Mouse (Mus musculus) hindbrain, embryonic 16.5 days (tissue): ENCODE measurements around the gene Pik3ca. TPM values are rescaled to one million over a fixed set of nuclear protein-coding genes. Genes with fewer than 3 reads are reported as not detected.

Experiments
- ATAC-seq: fragments of 200-750 bp; cut with Nextera tagmentation; 2 replicates; pipeline ENCODE4 v1.8.0; 2017; ENCODE audit warnings: moderate TSS enrichment, moderate library complexity
- H3K27ac ChIP-seq: fragments of 300-500 bp; sonication (generic); 2 replicates; pipeline ENCODE4 v1.5.1; 2014; ENCODE audit warnings: low read depth, mild to moderate bottlenecking, control low read depth, low read length, moderate library complexity
- H3K27me3 ChIP-seq: fragments of 300-500 bp; sonication (generic); replicated peaks from 2 replicates; pipeline ENCODE4 v1.6.1; 2014; ENCODE audit warnings: low read length; ENCODE audit not compliant: control insufficient read depth, insufficient read depth
- H3K36me3 ChIP-seq: fragments of 300-500 bp; sonication (generic); 2 replicates; pipeline ENCODE4 v1.6.1; 2014; ENCODE audit warnings: mild to moderate bottlenecking, low read length, moderate library complexity, mixed read lengths; ENCODE audit not compliant: control insufficient read depth, insufficient read depth
- H3K4me1 ChIP-seq: fragments of 300-500 bp; sonication (generic); 2 replicates; pipeline ENCODE4 v1.6.1; 2014; ENCODE audit warnings: low read depth, low read length; ENCODE audit not compliant: control insufficient read depth, insufficient read depth
- H3K4me2 ChIP-seq: fragments of 300-500 bp; sonication (generic); 2 replicates; pipeline ENCODE4 v1.6.1; 2014; ENCODE audit warnings: mild to moderate bottlenecking, low read length, control low read depth, moderate library complexity
- H3K4me3 ChIP-seq: fragments of 300-500 bp; sonication (generic); 2 replicates; pipeline ENCODE4 v1.5.1; 2014; ENCODE audit warnings: mild to moderate bottlenecking, low read length, control low read depth, moderate library complexity
- H3K9ac ChIP-seq: fragments of 300-500 bp; sonication (generic); 2 replicates; pipeline ENCODE4 v1.6.1; 2014; ENCODE audit warnings: low read depth, mild to moderate bottlenecking, control low read depth, low read length, moderate library complexity
- H3K9me3 ChIP-seq: fragments of 300-500 bp; sonication (generic); 2 replicates; pipeline ENCODE4 v1.6.1; 2014; ENCODE audit warnings: mild to moderate bottlenecking, low read length, moderate library complexity; ENCODE audit not compliant: control insufficient read depth
- WGBS: fragments of 180-500 bp; shearing (Covaris S2); extraction: QIAGEN DNeasy Blood & Tissue Kit; methylation state at CpG from one replicate; pipeline ENCODE4 v1.1.7; 2014; 5-methylcytosine and 5-hydroxymethylcytosine counted together
- polyA plus RNA-seq: library from polyadenylated mRNA; unstranded; fragments of >200 nt; fragmentation: Nextera tagmentation; extraction: Ambion mirVana; gene quantifications from 2 replicates; pipeline ENCODE4 v1.2.1, GENCODE M21; 2015

Gene Pik3ca
- polyA plus RNA-seq, 1 experiment from 2014 or later: 11.9 TPM

DNA sequence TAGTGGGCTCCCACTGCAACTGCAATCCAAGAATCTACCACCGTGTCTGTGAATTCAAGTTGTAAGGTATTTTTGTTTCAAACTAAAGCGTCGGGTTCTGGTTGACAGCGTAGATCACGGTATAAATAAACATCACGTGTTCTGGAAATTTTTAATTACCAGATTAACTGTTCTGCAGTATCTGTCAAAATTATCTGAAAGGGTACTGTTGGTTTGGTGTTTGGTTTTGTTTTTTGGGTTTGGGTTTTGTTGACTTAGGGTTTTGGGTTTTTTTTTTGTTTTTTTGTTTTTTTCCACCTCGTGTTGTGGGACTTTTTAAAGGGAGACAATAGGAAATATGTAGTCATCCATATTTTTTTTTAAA, 686 bp downstream of the Pik3ca start:
- ATAC-seq: no peak
- Histone ChIP-seq H3K9me3 (no peaks in the 10 kb centered on the region), H3K4me1 (peaks cover 20% of the 10 kb centered on the region), H3K27me3 (no peaks in the 10 kb centered on the region), H3K27ac (no peak overlapping the region; the same call in 1 of the 2 replicates), H3K36me3 (no peaks in the 10 kb centered on the region), H3K4me3 (peak overlapping the region; percentile 95), H3K9ac (peak overlapping the region; percentile 91; the same call in 1 of the 2 replicates), H3K4me2 (peak overlapping the region; percentile 77)
- WGBS: under 1% methylated on average over 7 of the region's 7 CpGs

DNA sequence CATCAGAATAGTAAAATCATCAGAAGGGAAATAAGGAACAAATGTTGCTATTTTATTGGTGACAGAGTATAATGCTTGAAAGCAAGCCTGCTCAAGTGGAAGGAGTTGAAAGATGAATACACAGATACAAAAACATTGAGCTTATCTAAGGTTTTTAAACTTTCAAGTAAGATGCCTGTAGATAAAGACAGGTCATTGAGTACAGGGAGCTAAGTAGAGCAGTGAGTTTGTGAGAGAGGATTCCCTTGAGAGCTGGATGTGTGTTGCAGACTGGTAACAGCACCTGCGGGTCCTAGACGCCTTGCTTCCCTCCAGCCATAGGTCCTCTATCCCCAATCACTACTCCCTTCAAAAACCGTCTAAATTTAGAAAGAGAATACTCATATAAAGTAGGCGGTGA, 1.2 kb downstream of the Pik3ca start:
- H3K27me3 ChIP-seq: no peaks in the 10 kb centered on the region
- no peaks in the 10 kb centered on the region for H3K36me3 ChIP-seq
- H3K9me3 ChIP-seq: no peaks in the 10 kb centered on the region
- peaks cover 20% of the 10 kb centered on the region for H3K4me1 ChIP-seq
- peak overlapping the region; percentile 11; the same call in 1 of the 2 replicates for H3K4me3 ChIP-seq
- WGBS: 31% methylated on average over 4 of the region's 4 CpGs
- H3K4me2 ChIP-seq: peak overlapping the region; percentile 77
- no peak overlapping the region; the same call in 1 of the 2 replicates for H3K9ac ChIP-seq
- H3K27ac ChIP-seq: no peak overlapping the region
- no peak for ATAC-seq

DNA sequence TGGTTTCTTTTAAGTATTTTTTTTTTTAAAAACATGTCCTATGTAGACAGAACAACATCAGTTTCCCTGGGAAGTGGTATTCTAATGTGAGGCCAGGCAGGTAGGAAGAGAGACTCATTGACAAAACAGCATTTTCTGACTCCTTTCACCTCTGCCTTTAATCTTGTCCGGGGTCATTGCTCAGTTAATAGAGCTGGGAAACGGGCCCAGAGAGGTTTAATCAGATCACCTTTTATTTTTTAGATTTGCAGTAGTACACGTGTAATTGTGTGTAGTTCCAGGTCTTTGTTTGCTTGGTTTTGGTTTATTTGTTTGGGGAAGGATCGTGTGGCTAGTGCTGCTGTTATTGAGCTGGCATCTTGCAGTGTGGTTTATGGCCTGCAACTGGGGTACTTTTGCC, 1.9 kb downstream of the Pik3ca start:
- H3K36me3 ChIP-seq: no peaks in the 10 kb centered on the region
- WGBS: 46% methylated on average over 4 of the region's 4 CpGs
- no peak overlapping the region for H3K27ac ChIP-seq
- no peaks in the 10 kb centered on the region for H3K9me3 ChIP-seq
- H3K4me1 ChIP-seq: peaks cover 20% of the 10 kb centered on the region
- no peak for ATAC-seq
- no peak overlapping the region for H3K9ac ChIP-seq
- H3K27me3 ChIP-seq: no peaks in the 10 kb centered on the region
- H3K4me3 ChIP-seq: no peak overlapping the region
- H3K4me2 ChIP-seq: peak overlapping the region; percentile 7; the same call in 1 of the 2 replicates

DNA sequence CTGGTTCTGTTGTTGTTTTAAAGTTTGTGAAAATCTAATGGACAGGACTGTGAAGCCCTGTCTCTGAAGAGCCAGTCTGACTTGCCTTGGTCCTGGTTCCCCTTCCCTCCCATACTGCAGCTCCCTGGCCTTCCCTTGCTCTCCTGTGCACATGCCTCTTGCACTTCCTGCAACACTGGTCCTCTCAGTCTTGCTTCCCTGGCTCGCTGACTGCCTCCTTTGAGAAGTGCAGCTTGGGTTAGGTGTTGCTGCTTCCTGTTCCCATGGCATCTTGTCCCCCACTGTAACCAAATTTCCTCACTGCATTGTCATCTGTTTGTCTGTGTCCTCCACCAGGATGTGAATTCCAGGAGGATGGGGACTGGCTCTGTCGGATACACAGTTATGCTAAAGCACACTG, 2.5 kb downstream of the Pik3ca start:
- H3K9me3 ChIP-seq: no peaks in the 10 kb centered on the region
- no peak overlapping the region for H3K27ac ChIP-seq
- no peak overlapping the region for H3K4me2 ChIP-seq
- peaks cover 20% of the 10 kb centered on the region for H3K4me1 ChIP-seq
- 64% methylated on average over 2 of the region's 2 CpGs for WGBS
- ATAC-seq: no peak
- no peaks in the 10 kb centered on the region for H3K36me3 ChIP-seq
- no peak overlapping the region for H3K4me3 ChIP-seq
- H3K9ac ChIP-seq: no peak overlapping the region; the same call in 1 of the 2 replicates
- no peaks in the 10 kb centered on the region for H3K27me3 ChIP-seq

DNA sequence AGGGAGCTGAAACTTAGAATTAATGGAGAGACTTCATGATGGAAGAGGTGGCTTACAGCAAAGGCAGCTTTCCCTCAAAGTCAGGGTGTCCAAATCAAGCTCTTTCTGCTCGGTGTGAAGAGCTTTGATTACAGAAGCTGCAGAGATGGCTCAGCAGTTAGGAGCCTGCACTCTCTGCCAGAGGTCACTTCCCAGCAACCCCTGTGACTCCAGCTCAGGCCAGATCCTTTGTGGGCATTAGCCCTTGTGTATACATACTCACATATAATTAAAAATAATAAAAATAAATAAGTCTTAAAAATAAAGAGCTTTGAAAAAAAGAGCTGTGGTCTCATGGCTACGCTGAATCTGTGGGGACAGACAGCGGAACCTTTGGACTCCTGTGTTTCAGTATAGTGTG, 4.1 kb downstream of the Pik3ca start:
- WGBS: 87% methylated on average over 3 of the region's 3 CpGs
- peaks cover 23% of the 10 kb centered on the region for H3K4me1 ChIP-seq

DNA sequence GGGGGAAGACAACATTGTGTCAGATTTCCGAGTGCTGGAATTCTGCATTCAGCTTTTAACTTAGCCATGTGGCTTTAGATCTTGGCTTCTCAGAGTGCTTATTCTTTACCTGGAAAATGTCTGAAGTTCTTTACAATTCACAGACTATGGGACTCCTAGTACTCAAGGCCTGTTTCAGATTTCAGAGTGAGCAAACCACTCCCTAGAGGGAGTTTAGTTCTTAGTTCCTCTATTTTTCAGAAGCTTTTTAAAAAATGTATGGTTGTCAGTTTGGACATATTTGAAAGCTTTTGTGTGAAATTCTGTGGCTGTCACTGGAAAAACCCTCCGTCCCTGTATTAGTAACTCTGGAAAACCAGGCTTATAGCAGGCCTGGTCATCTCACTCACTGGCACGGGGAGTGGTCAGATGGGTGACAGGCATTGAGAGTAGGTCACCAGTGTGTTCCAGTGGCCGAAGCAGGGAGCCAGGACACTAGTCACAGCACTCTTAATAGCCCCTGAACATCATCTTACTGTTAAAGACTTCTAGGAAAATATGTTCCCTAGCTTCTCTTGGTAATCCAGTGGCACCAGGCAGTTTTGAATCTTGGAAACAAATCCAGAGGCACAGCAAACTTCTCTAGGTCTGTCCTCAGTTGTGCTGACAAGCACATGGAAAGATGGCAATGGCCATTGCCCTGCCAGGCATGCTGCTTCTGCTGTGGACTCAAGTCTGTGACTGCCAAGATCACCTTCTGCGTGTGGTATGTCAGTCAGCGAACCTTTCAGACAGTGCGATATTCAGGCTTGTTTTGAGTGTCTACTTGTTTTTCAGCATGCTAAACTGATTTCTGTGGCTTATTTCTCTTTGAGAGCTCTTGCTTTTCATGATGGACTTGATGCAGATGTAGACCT, 5.8 kb downstream of the Pik3ca start:
- H3K27me3 ChIP-seq: no peaks in the 10 kb centered on the region
- ATAC-seq: no peak
- H3K4me1 ChIP-seq: peaks cover 23% of the 10 kb centered on the region
- H3K9me3 ChIP-seq: no peaks in the 10 kb centered on the region
- H3K4me2 ChIP-seq: no peak overlapping the region
- 75% methylated on average over 7 of the region's 7 CpGs for WGBS
- H3K27ac ChIP-seq: no peak overlapping the region
- no peak overlapping the region for H3K9ac ChIP-seq
- no peaks in the 10 kb centered on the region for H3K36me3 ChIP-seq
- H3K4me3 ChIP-seq: no peak overlapping the region

More for the DNA sequence above, 4.1 kb downstream of the Pik3ca start:
- Histone ChIP-seq H3K27me3 (no peaks in the 10 kb centered on the region), H3K9ac (no peak overlapping the region), H3K36me3 (no peaks in the 10 kb centered on the region), H3K4me3 (no peak overlapping the region), H3K27ac (no peak overlapping the region), H3K9me3 (no peaks in the 10 kb centered on the region), H3K4me2 (no peak overlapping the region)
- ATAC-seq: no peak

DNA sequence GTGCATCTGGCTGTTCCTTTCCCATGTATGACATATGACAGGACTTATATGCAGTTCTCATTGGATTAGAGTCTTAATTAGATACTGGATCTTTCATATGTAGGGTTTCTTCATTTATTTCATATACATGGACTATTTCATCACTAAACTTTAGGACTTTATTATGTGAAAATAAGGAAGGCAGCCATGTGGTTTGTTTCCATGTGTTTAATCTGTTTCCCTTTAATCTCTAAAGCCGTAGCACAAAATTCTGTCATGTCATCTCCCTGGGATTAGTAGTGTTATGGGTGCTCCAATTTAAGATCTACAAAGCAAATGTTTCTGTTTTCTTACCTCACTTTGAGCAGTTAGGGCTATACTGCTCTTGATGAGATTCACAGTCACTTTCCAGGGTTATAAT, 8.2 kb downstream of the Pik3ca start:
- no peaks in the 10 kb centered on the region for H3K9me3 ChIP-seq
- peaks cover 4% of the 10 kb centered on the region; the same call in 1 of the 2 replicates for H3K4me1 ChIP-seq
- ATAC-seq: no peak
- no peak overlapping the region for H3K4me2 ChIP-seq
- H3K9ac ChIP-seq: no peak overlapping the region
- 91% methylated on average over 1 of the region's 1 CpGs for WGBS
- no peak overlapping the region for H3K27ac ChIP-seq
- no peaks in the 10 kb centered on the region for H3K36me3 ChIP-seq
- no peaks in the 10 kb centered on the region for H3K27me3 ChIP-seq
- H3K4me3 ChIP-seq: no peak overlapping the region

DNA sequence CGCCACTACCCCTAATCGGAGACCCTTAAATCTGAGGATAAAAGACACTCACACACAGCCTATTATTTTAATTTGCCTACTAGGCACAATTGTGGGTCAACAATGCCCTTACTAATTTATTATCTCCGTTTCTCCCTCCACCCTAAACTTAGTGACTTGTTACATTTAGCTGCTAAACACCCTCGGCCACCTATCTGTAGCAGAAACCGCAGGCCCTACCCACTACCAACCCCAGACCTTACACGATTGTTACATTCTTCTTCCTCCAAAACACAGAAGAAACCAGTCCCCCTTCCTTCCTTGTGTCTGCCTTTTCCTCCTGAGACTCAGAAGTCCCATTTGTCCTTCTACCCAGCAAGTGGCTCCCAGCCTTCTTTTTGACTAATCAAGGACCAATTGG, 9.3 kb downstream of the Pik3ca start:
- WGBS: 91% methylated on average over 6 of the region's 6 CpGs
- no peak for ATAC-seq
- no peak overlapping the region for H3K27ac ChIP-seq
- H3K9me3 ChIP-seq: no peaks in the 10 kb centered on the region
- H3K9ac ChIP-seq: no peak overlapping the region
- H3K4me3 ChIP-seq: no peak overlapping the region
- H3K4me2 ChIP-seq: no peak overlapping the region
- no peaks in the 10 kb centered on the region for H3K36me3 ChIP-seq
- H3K4me1 ChIP-seq: peaks cover 4% of the 10 kb centered on the region; the same call in 1 of the 2 replicates
- H3K27me3 ChIP-seq: no peaks in the 10 kb centered on the region

DNA sequence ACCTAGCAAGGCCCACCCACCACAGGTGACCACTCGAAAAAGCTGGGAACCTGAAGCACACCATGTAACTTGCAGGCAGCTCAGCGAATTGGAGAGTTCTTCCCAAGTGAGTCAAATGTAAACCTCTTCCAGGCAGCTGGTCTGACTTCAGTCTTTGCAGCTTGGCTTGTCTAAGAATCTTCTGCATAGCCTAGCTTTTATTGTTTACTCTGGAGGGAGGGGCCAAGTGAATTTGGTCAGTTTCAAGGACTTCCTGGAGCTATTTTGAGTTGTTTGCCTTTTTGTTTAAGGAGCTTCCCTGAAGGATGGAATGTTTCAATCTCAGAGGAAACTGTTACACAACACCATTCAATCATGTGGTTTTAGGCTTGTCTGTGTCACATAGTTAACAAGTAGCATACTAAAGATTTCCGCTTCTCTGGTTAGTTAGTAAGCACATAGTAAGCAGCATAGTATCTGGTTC, 11.4 kb downstream of the Pik3ca start:
- H3K36me3 ChIP-seq: no peaks in the 10 kb centered on the region
- no peak for ATAC-seq
- 93% methylated on average over 3 of the region's 3 CpGs for WGBS
- peaks cover 4% of the 10 kb centered on the region for H3K4me1 ChIP-seq
- H3K27ac ChIP-seq: no peak overlapping the region
- H3K9ac ChIP-seq: no peak overlapping the region
- no peaks in the 10 kb centered on the region for H3K27me3 ChIP-seq
- no peak overlapping the region for H3K4me3 ChIP-seq
- no peak overlapping the region for H3K4me2 ChIP-seq
- no peaks in the 10 kb centered on the region for H3K9me3 ChIP-seq
